9 mouse cellular contexts compared by ENCODE assay signal in genomic region chr14:54064541-54065402, GRCm38 (mm10).
DNase-seq lines count a peak whose midpoint lies in the region; ATAC-seq and TF ChIP-seq lines count a peak whose summit lies in the region.
"Had no signal": no experiment of that assay in that cellular context is flagged by ENCODE, and none has a peak within 500 bp of the region (broad histone marks: within the 10 kb centered on the region; RNA-seq: fewer than 3 reads in every experiment).

No protein-coding gene starts in this region.

- no peaks in the 10 kb centered on the region for H3K27me3 ChIP-seq in forebrain, embryonic 13.5 days
- H3K27me3 ChIP-seq in heart, embryonic 16.5 days (ENCODE audit: control insufficient read depth, insufficient read depth, low read length) = peaks cover 2% of the 10 kb centered on the region; the same call in 1 of the 2 replicates
- H3K27me3 ChIP-seq in liver, embryonic 11.5 days (replicated peaks; ENCODE audit: control insufficient read depth, insufficient read depth, low read length) = peaks cover 14% of the 10 kb centered on the region; the same call in 1 of the 2 replicates
- H3K27me3 ChIP-seq in testis, adult 2 months (ENCODE audit: control insufficient read depth, insufficient read depth, low read length) = no peaks in the 10 kb centered on the region

- no peak overlapping the region for H3K27ac ChIP-seq in ES-E14 (ENCODE audit: insufficient read depth, low read depth, low read length, poor library complexity, severe bottlenecking)
- H3K27ac ChIP-seq in forebrain, embryonic 13.5 days = no peak overlapping the region
- no peak overlapping the region for H3K27ac ChIP-seq in heart, embryonic 16.5 days (ENCODE audit: low read length)
- no peak overlapping the region for H3K27ac ChIP-seq in liver, embryonic 11.5 days (ENCODE audit: low read depth, low read length)
- no peak overlapping the region for H3K27ac ChIP-seq in testis, adult 2 months (ENCODE audit: control insufficient read depth, insufficient read depth, low read depth, low read length)

- WGBS in forebrain, embryonic 13.5 days = 30% methylated on average over 11 of the region's 11 CpGs
- 23% methylated on average over 11 of the region's 11 CpGs for WGBS in heart, embryonic 16.5 days
- 26% methylated on average over 11 of the region's 11 CpGs for WGBS in liver, embryonic 11.5 days

- no peak overlapping the region for H3K9ac ChIP-seq in ES-E14 (ENCODE audit: insufficient read depth, low read depth, low read length, poor library complexity, severe bottlenecking)
- no peak overlapping the region for H3K9ac ChIP-seq in forebrain, embryonic 13.5 days
- no peak overlapping the region for H3K9ac ChIP-seq in heart, embryonic 16.5 days (ENCODE audit: low read length)
- H3K9ac ChIP-seq in liver, embryonic 11.5 days (ENCODE audit: low read depth, low read length) = no peak overlapping the region

- H3K4me2 ChIP-seq in forebrain, embryonic 13.5 days = no peak overlapping the region
- H3K4me2 ChIP-seq in heart, embryonic 16.5 days (ENCODE audit: low read depth, low read length) = peak overlapping the region; percentile 38
- H3K4me2 ChIP-seq in liver, embryonic 11.5 days = peak overlapping the region; percentile 28

- TF ChIP-seq CTCF in testis, adult 2 months (IDR thresholded peaks at IDR 0.05; ENCODE audit: control insufficient read depth, insufficient read depth, insufficient replicate concordance, low read depth, low read length) = peak; percentile 33; the same call in 1 of the 2 replicates

- peak; percentile 17; the same call in 1 of the 2 replicates for ATAC-seq in forebrain, embryonic 13.5 days
- no peak for ATAC-seq in heart, embryonic 16.5 days (replicated peaks; ENCODE audit: extremely low read depth, insufficient read depth, low FRiP score)
- peak; percentile 66 for ATAC-seq in liver, embryonic 11.5 days (replicated peaks; ENCODE audit: low FRiP score)

- no peak for TF ChIP-seq POLR2A in testis, adult 2 months (IDR thresholded peaks at IDR 0.05; ENCODE audit: control insufficient read depth, low read depth, low read length)

- no peak overlapping the region for H3K4me3 ChIP-seq in ES-E14 (ENCODE audit: insufficient read depth in 1 of 2, low read depth in 1 of 2, low read length in 2 of 2, poor library complexity in 1 of 2, severe bottlenecking in 1 of 2)
- no peak overlapping the region for H3K4me3 ChIP-seq in forebrain, embryonic 13.5 days
- H3K4me3 ChIP-seq in heart, embryonic 16.5 days (ENCODE audit: low read length) = no peak overlapping the region
- H3K4me3 ChIP-seq in liver, embryonic 11.5 days (ENCODE audit: low read depth, low read length) = no peak overlapping the region
- H3K4me3 ChIP-seq in testis, adult 2 months (ENCODE audit: control insufficient read depth, low read depth, low read length) = no peak overlapping the region
- H3K4me3 ChIP-seq: erythroblast, embryonic 14.5 days had no signal

- peak; percentile 85 for DNase-seq in ES-E14 (ENCODE audit: low read depth, low spot score)
- peak; percentile 49 for DNase-seq in c-Kit-negative CD71-positive TER-119-positive erythroid progenitor cells, embryonic 14.5 days (ENCODE audit: low read depth, low spot score)
- peak; percentile 37 to 72 for DNase-seq in kidney, postnatal 25 days
- DNase-seq in liver, embryonic 11.5 days (ENCODE audit: low spot score) = peak; percentile 68
- DNase-seq in neural tube, embryonic 10.5 days (ENCODE audit: extremely low spot score, low spot score) = peak; percentile 74

- no peaks in the 10 kb centered on the region for H3K9me3 ChIP-seq in ES-E14 (ENCODE audit: control insufficient read depth, insufficient read depth, low read depth, low read length)
- no peaks in the 10 kb centered on the region for H3K9me3 ChIP-seq in forebrain, embryonic 13.5 days (replicated peaks)
- H3K9me3 ChIP-seq in heart, embryonic 16.5 days (replicated peaks; ENCODE audit: control insufficient read depth, low read length) = no peaks in the 10 kb centered on the region
- H3K9me3 ChIP-seq in liver, embryonic 11.5 days (ENCODE audit: control insufficient read depth, low read length) = no peaks in the 10 kb centered on the region

- in situ Hi-C loops in ES-E14 (cut with MboI; ENCODE audit: low sequenced_read_pairs in 2 of 2, unreplicated experiment in 2 of 2) = loop anchor here (10.0 to 25.0 kb wide), 6 partner anchors 160 to 573 kb away; partner anchors contain the start of genes Cdh24 (in 1 of the 2), Gm17606 (in 1 of the 2), Lrp10 (in 1 of the 2) and Oxa1l (in 1 of the 2)

- no peaks in the 10 kb centered on the region for H3K36me3 ChIP-seq in ES-E14 (ENCODE audit: control insufficient read depth, insufficient read depth, low read length, poor library complexity, severe bottlenecking)
- no peaks in the 10 kb centered on the region for H3K36me3 ChIP-seq in forebrain, embryonic 13.5 days (ENCODE audit: poor library complexity, severe bottlenecking)
- no peaks in the 10 kb centered on the region for H3K36me3 ChIP-seq in heart, embryonic 16.5 days (ENCODE audit: control insufficient read depth, insufficient read depth)
- no peaks in the 10 kb centered on the region for H3K36me3 ChIP-seq in liver, embryonic 11.5 days (ENCODE audit: control insufficient read depth, insufficient read depth, low read length)
- no peaks in the 10 kb centered on the region for H3K36me3 ChIP-seq in testis, adult 2 months (ENCODE audit: control insufficient read depth, insufficient read depth, low read length)

- H3K4me1 ChIP-seq in ES-E14 (ENCODE audit: control insufficient read depth in 2 of 2, insufficient read depth in 2 of 2, low read length in 2 of 2, poor library complexity in 1 of 2) = peaks cover 0 to 11% of the 10 kb centered on the region in 2 experiments; a peak in 2 of 4 replicates
- H3K4me1 ChIP-seq in forebrain, embryonic 13.5 days = peaks cover 15% of the 10 kb centered on the region
- peaks cover 13% of the 10 kb centered on the region for H3K4me1 ChIP-seq in heart, embryonic 16.5 days (ENCODE audit: control insufficient read depth, insufficient read depth, low read length)
- H3K4me1 ChIP-seq in liver, embryonic 11.5 days (replicated peaks; ENCODE audit: control insufficient read depth, insufficient read depth, low read length) = peaks cover 16% of the 10 kb centered on the region
- H3K4me1 ChIP-seq in testis, adult 2 months (ENCODE audit: control insufficient read depth, insufficient read depth, low read length) = no peaks in the 10 kb centered on the region

TF ChIP-seq in ES-E14, 5 proteins besides CTCF, POLR2A, EP300 and RAD21:
- TF ChIP-seq CHD2 (IDR thresholded peaks at IDR 0.05; ENCODE audit: low read depth, low read length) (no peak), ZNF384 (IDR thresholded peaks at IDR 0.05; ENCODE audit: low read depth, low read length) (no peak), HCFC1 (IDR thresholded peaks at IDR 0.05; ENCODE audit: borderline replicate concordance, insufficient read depth, low read length) (0 out of 2 replicates have a peak, but pooled peaks have one; percentile 19), MAFK (IDR thresholded peaks at IDR 0.05; ENCODE audit: insufficient read depth, low read depth, low read length) (peak; percentile 66), ZC3H11A (IDR thresholded peaks at IDR 0.05; ENCODE audit: borderline replicate concordance, low read depth, low read length) (peak; percentile 93)
